Comparison of ENCODE assay signal across 28 mouse cellular contexts in genomic region chr13:28700081-28700480, GRCm38 (mm10).
DNase-seq lines count a peak whose midpoint lies in the region; ATAC-seq and TF ChIP-seq lines count a peak whose summit lies in the region.
"Had no signal": no experiment of that assay in that cellular context is flagged by ENCODE, and none has a peak within 500 bp of the region (broad histone marks: within the 10 kb centered on the region; RNA-seq: fewer than 3 reads in every experiment).

No protein-coding gene starts in this region.

- ATAC-seq in embryonic facial prominence, embryonic 12.5 days (ENCODE audit: insufficient number of reproducible peaks, insufficient read depth, low FRiP score, low TSS enrichment): no peak
- ATAC-seq in lung, embryonic 14.5 days (ENCODE audit: insufficient read depth): no peak
- peak; percentile 29; the same call in 1 of the 2 replicates for ATAC-seq in limb, embryonic 14.5 days (ENCODE audit: low FRiP score, low read depth)
- ATAC-seq: forebrain, embryonic 13.5 days; forebrain, embryonic 16.5 days; hindbrain, embryonic 16.5 days had no signal

- H3K27ac ChIP-seq in embryonic facial prominence, embryonic 12.5 days: peak overlapping the region; percentile 25; the same call in 1 of the 2 replicates
- no peak overlapping the region for H3K27ac ChIP-seq in embryonic facial prominence, embryonic 10.5 days (replicated peaks)
- 0 out of 2 replicates have a peak overlapping the region, but pooled peaks have one; percentile 42 for H3K27ac ChIP-seq in lung, embryonic 14.5 days (ENCODE audit: low read depth)
- H3K27ac ChIP-seq in limb, embryonic 14.5 days (replicated peaks; ENCODE audit: low read depth, low read length): no peak overlapping the region
- H3K27ac ChIP-seq: forebrain, embryonic 10.5 days; forebrain, embryonic 13.5 days; heart, adult 2 months; heart, embryonic 10.5 days; heart, embryonic 13.5 days had no signal

- TF ChIP-seq CTCF in lung, embryonic 14.5 days (IDR thresholded peaks at IDR 0.05; ENCODE audit: low read depth): no peak

- no peak for DNase-seq in embryonic facial prominence, embryonic 10.5 days (ENCODE audit: low spot score)
- peak; percentile 53 for DNase-seq in lung, embryonic 14.5 days
- DNase-seq in lung, postnatal 10 days: no peak
- peak; percentile 6 for DNase-seq in MN1 (ENCODE audit: low spot score)
- peak; percentile 55 for DNase-seq in limb, embryonic 14.5 days (ENCODE audit: low spot score)
- no peak for DNase-seq in right cerebral cortex, postnatal 36 days (ENCODE audit: low spot score in 2 of 2)
- no peak for DNase-seq in cerebellum, postnatal 36 days
- DNase-seq: adrenal gland, adult 2 months; adrenal gland, postnatal 14 days; cerebellum, adult 11 months; cerebellum, adult 2 months; cerebellum, adult 9-11 months; cerebellum, postnatal 25 days; embryo, embryonic 11 days; gastrocnemius, postnatal 10 days; gastrocnemius, postnatal 36 days; heart, adult 2 months; heart, postnatal 14 days; heart, postnatal 4 days had no signal

- H3K4me3 ChIP-seq in embryonic facial prominence, embryonic 12.5 days: no peak overlapping the region
- no peak overlapping the region for H3K4me3 ChIP-seq in embryonic facial prominence, embryonic 10.5 days
- H3K4me3 ChIP-seq in lung, embryonic 14.5 days (ENCODE audit: low read depth, low read length): no peak overlapping the region
- H3K4me3 ChIP-seq in limb, embryonic 14.5 days (replicated peaks; ENCODE audit: low read length): no peak overlapping the region
- H3K4me3 ChIP-seq: forebrain, embryonic 10.5 days; forebrain, embryonic 13.5 days; heart, adult 2 months; heart, embryonic 10.5 days; heart, embryonic 13.5 days had no signal

- TF ChIP-seq POLR2A in limb, embryonic 14.5 days (IDR thresholded peaks at IDR 0.05; ENCODE audit: borderline replicate concordance, extremely low read depth, insufficient read depth, insufficient read length): no peak

- no peaks in the 10 kb centered on the region for H3K27me3 ChIP-seq in embryonic facial prominence, embryonic 12.5 days
- no peaks in the 10 kb centered on the region for H3K27me3 ChIP-seq in embryonic facial prominence, embryonic 10.5 days (replicated peaks; ENCODE audit: low read depth, poor library complexity, severe bottlenecking)
- no peaks in the 10 kb centered on the region for H3K27me3 ChIP-seq in lung, embryonic 14.5 days (ENCODE audit: insufficient read depth, low read length)
- H3K27me3 ChIP-seq in limb, embryonic 14.5 days (ENCODE audit: control insufficient read depth, insufficient read depth, low read length): no peaks in the 10 kb centered on the region
- H3K27me3 ChIP-seq: CH12.LX; forebrain, embryonic 13.5 days; heart, embryonic 13.5 days had no signal

- no peak overlapping the region for H3K9ac ChIP-seq in embryonic facial prominence, embryonic 12.5 days
- no peak overlapping the region for H3K9ac ChIP-seq in lung, embryonic 14.5 days
- no peak overlapping the region for H3K9ac ChIP-seq in limb, embryonic 14.5 days (ENCODE audit: low read depth, low read length, severe bottlenecking)
- H3K9ac ChIP-seq: forebrain, embryonic 13.5 days; heart, embryonic 13.5 days had no signal

- no peak overlapping the region for H3K4me2 ChIP-seq in embryonic facial prominence, embryonic 12.5 days (replicated peaks)
- H3K4me2 ChIP-seq in lung, embryonic 14.5 days: no peak overlapping the region
- H3K4me2 ChIP-seq in limb, embryonic 14.5 days (replicated peaks; ENCODE audit: low read depth, low read length, severe bottlenecking): no peak overlapping the region
- H3K4me2 ChIP-seq: forebrain, embryonic 13.5 days; heart, embryonic 13.5 days had no signal

- no peaks in the 10 kb centered on the region for H3K9me3 ChIP-seq in embryonic facial prominence, embryonic 12.5 days
- no peaks in the 10 kb centered on the region for H3K9me3 ChIP-seq in embryonic facial prominence, embryonic 10.5 days
- no peaks in the 10 kb centered on the region for H3K9me3 ChIP-seq in lung, embryonic 14.5 days (ENCODE audit: low read depth, low read length)
- H3K9me3 ChIP-seq in limb, embryonic 14.5 days (ENCODE audit: control insufficient read depth, low read length): no peaks in the 10 kb centered on the region
- H3K9me3 ChIP-seq: forebrain, embryonic 10.5 days; forebrain, embryonic 13.5 days; G1E; heart, embryonic 10.5 days; heart, embryonic 13.5 days had no signal

- H3K4me1 ChIP-seq in embryonic facial prominence, embryonic 12.5 days: peaks cover 31% of the 10 kb centered on the region
- H3K4me1 ChIP-seq in embryonic facial prominence, embryonic 10.5 days: peaks cover 39% of the 10 kb centered on the region
- H3K4me1 ChIP-seq in lung, embryonic 14.5 days (ENCODE audit: insufficient read depth): peaks cover 16% of the 10 kb centered on the region
- H3K4me1 ChIP-seq in limb, embryonic 14.5 days (ENCODE audit: control insufficient read depth, insufficient read depth, low read length): peaks cover 41% of the 10 kb centered on the region

- WGBS in embryonic facial prominence, embryonic 12.5 days: 69% methylated on average over 3 of the region's 3 CpGs
- 89% methylated on average over 3 of the region's 3 CpGs for WGBS in embryonic facial prominence, embryonic 10.5 days
- 59% methylated on average over 3 of the region's 3 CpGs for WGBS in lung, embryonic 14.5 days
- 45% methylated on average over 3 of the region's 3 CpGs for WGBS in limb, embryonic 14.5 days

- 0 out of 2 replicates have a peak, but pooled peaks cover 3% of the 10 kb centered on the region for H3K36me3 ChIP-seq in embryonic facial prominence, embryonic 12.5 days
- H3K36me3 ChIP-seq in embryonic facial prominence, embryonic 10.5 days (replicated peaks): 0 out of 2 replicates have a peak, but pooled peaks cover under 1% of the 10 kb centered on the region
- H3K36me3 ChIP-seq in lung, embryonic 14.5 days (ENCODE audit: insufficient read depth): no peaks in the 10 kb centered on the region
- H3K36me3 ChIP-seq in limb, embryonic 14.5 days (ENCODE audit: control insufficient read depth, insufficient read depth, low read length): no peaks in the 10 kb centered on the region
- H3K36me3 ChIP-seq: forebrain, embryonic 10.5 days; G1E; heart, embryonic 10.5 days; heart, embryonic 13.5 days had no signal

Comparison
In these comparisons a context has a peak if more than half of its experiments do, and no peak if none do; other contexts are left out.
1. H3K27ac ChIP-seq: peak in embryonic facial prominence, embryonic 12.5 days (single experiment) and lung, embryonic 14.5 days (single experiment); none in embryonic facial prominence, embryonic 10.5 days (single experiment) and limb, embryonic 14.5 days (single experiment).
2. DNase-seq: peak in lung, embryonic 14.5 days (single experiment), MN1 (single experiment) and limb, embryonic 14.5 days (single experiment); none in embryonic facial prominence, embryonic 10.5 days (single experiment), lung, postnatal 10 days (single experiment), right cerebral cortex, postnatal 36 days (0 of 2) and cerebellum, postnatal 36 days (0 of 2).